Mouse (Mus musculus): ENCODE results near the gene Rimbp3. TPM values are rescaled to one million over a fixed set of nuclear protein-coding genes. Genes with fewer than 3 reads are reported as not detected.

Gene Rimbp3
- total and polyA plus RNA-seq, 3 experiments: 0.35 to 0.62 TPM; not detected in 1

DNA sequence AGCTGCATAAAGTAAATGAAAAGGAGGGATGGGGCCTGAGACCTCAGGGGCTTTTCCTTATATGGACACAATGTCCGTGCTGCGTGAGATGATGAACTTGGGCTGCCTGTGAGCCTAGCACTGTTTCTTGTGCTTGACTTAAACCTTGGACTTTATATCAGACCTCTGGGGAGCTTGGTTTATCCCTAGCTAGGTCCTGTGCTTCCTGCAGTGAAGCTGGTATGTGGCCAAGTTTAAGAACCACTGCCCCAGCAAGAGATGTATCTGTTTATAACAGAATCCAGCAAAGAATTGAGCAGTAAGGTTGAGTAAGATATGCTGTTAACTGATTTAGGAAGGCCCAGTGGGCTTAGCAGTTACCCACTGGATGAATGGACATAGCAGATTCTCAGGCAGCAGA lies 31.0 kb downstream of the Rimbp3 start:
- TF ChIP-seq ZKSCAN1 (IDR thresholded peaks at IDR 0.05; ENCODE audit: low read depth, low read length): no peak
- TF ChIP-seq RCOR1 (IDR thresholded peaks at IDR 0.05; ENCODE audit: low read depth, low read length): peak; percentile 68; the same call in 1 of the 2 replicates
- TF ChIP-seq GATA1 (IDR thresholded peaks at IDR 0.05; ENCODE audit: low read depth, low read length): peak; percentile 45; the same call in 1 of the 2 replicates
- TF ChIP-seq CHD1 (IDR thresholded peaks at IDR 0.05; ENCODE audit: low read depth, low read length): no peak
- peak; percentile 57 to 70; a peak in 3 of 4 replicates for TF ChIP-seq EP300 (IDR thresholded peaks at IDR 0.05; ENCODE audit: low read depth in 1 of 2, low read length in 2 of 2)
- TF ChIP-seq RAD21 (IDR thresholded peaks at IDR 0.05; ENCODE audit: low read depth, low read length): no peak
- peak; percentile 26; the same call in 1 of the 2 replicates for TF ChIP-seq MXI1 (IDR thresholded peaks at IDR 0.05; ENCODE audit: low read depth, low read length)
- TF ChIP-seq POLR2AphosphoS2 (IDR thresholded peaks at IDR 0.05; ENCODE audit: low read length): no peak
- no peak for TF ChIP-seq CHD2 (IDR thresholded peaks at IDR 0.05; ENCODE audit: low read length)
- TF ChIP-seq TAL1 (IDR thresholded peaks at IDR 0.05; ENCODE audit: low read length): peak; percentile 42
- peak; percentile 52; the same call in 1 of the 2 replicates for TF ChIP-seq ETS1 (IDR thresholded peaks at IDR 0.05; ENCODE audit: low read depth, low read length)
- peak; percentile 75 for TF ChIP-seq TCF12 (IDR thresholded peaks at IDR 0.05; ENCODE audit: low read depth, low read length)
- H3K27ac ChIP-seq (ENCODE audit: control insufficient read depth, low read depth, low read length): no peak overlapping the region
- no peaks in the 10 kb centered on the region for H3K27me3 ChIP-seq (ENCODE audit: control insufficient read depth in 1 of 2, insufficient read depth in 2 of 2, low read length in 2 of 2)
- H3K9me3 ChIP-seq (replicated peaks; ENCODE audit: insufficient read depth, low read length): no peaks in the 10 kb centered on the region
- DNase-seq (ENCODE audit: low read depth, low spot score): peak; percentile 41
- peaks cover 32 to 60% of the 10 kb centered on the region in 2 experiments for H3K4me1 ChIP-seq (ENCODE audit: control insufficient read depth in 1 of 2, insufficient read depth in 2 of 2, low read length in 2 of 2)
- peaks cover 0 to 47% of the 10 kb centered on the region in 2 experiments; a peak in 2 of 4 replicates for H3K36me3 ChIP-seq (ENCODE audit: control insufficient read depth in 1 of 2, insufficient read depth in 2 of 2, low read length in 2 of 2)
- H3K9ac ChIP-seq (ENCODE audit: control insufficient read depth, low read depth, low read length, poor library complexity, severe bottlenecking): no peak overlapping the region
- H3K4me3 ChIP-seq (ENCODE audit: control insufficient read depth in 1 of 2, insufficient read depth in 1 of 2, low read depth in 2 of 2, low read length in 2 of 2): no peak overlapping the region
- H3K79me2 ChIP-seq (ENCODE audit: control insufficient read depth, insufficient read depth, low read length, poor library complexity): peaks cover 25% of the 10 kb centered on the region

GRCm38 (mm10) chr16:17243731-17244130 lies 35.3 kb downstream of the Rimbp3 start:
- Histone ChIP-seq H3K4me3 (ENCODE audit: control insufficient read depth in 1 of 2, insufficient read depth in 1 of 2, low read depth in 2 of 2, low read length in 2 of 2) (no peak overlapping the region), H3K36me3 (ENCODE audit: control insufficient read depth in 1 of 2, insufficient read depth in 2 of 2, low read length in 2 of 2) (peaks cover 0 to 28% of the 10 kb centered on the region in 2 experiments; a peak in 2 of 4 replicates), H3K27ac (ENCODE audit: control insufficient read depth, low read depth, low read length) (no peak overlapping the region), H3K9me3 (replicated peaks; ENCODE audit: insufficient read depth, low read length) (no peaks in the 10 kb centered on the region), H3K4me1 (ENCODE audit: control insufficient read depth in 1 of 2, insufficient read depth in 2 of 2, low read length in 2 of 2) (peaks cover 17 to 34% of the 10 kb centered on the region in 2 experiments), H3K27me3 (ENCODE audit: control insufficient read depth in 1 of 2, insufficient read depth in 2 of 2, low read length in 2 of 2) (no peaks in the 10 kb centered on the region), H3K79me2 (ENCODE audit: control insufficient read depth, insufficient read depth, low read length, poor library complexity) (peaks cover 9% of the 10 kb centered on the region), H3K9ac (ENCODE audit: control insufficient read depth, low read depth, low read length, poor library complexity, severe bottlenecking) (no peak overlapping the region)
- DNase-seq (ENCODE audit: low read depth, low spot score): no peak
- no peak for TF ChIP-seq NRF1 (IDR thresholded peaks at IDR 0.05; ENCODE audit: insufficient read depth, low read depth, low read length, poor library complexity, severe bottlenecking)
- no peak for TF ChIP-seq UBTF (IDR thresholded peaks at IDR 0.05; ENCODE audit: borderline replicate concordance, insufficient read depth, low read depth, low read length)
- no peak for TF ChIP-seq MEF2A (IDR thresholded peaks at IDR 0.05; ENCODE audit: extremely low read depth, insufficient replicate concordance, low read depth, low read length, poor library complexity, severe bottlenecking)
- no peak for TF ChIP-seq CHD1 (IDR thresholded peaks at IDR 0.05; ENCODE audit: low read depth, low read length)
- no peak for TF ChIP-seq GABPA (IDR thresholded peaks at IDR 0.05; ENCODE audit: low read depth, low read length)
- no peak for TF ChIP-seq POLR2AphosphoS5 (IDR thresholded peaks at IDR 0.05; ENCODE audit: borderline replicate concordance, low read depth, low read length)
- no peak for TF ChIP-seq POLR2AphosphoS2 (IDR thresholded peaks at IDR 0.05; ENCODE audit: low read length)
- no peak for TF ChIP-seq EP300 (IDR thresholded peaks at IDR 0.05; ENCODE audit: low read depth in 1 of 2, low read length in 2 of 2)
- no peak for TF ChIP-seq ETS1 (IDR thresholded peaks at IDR 0.05; ENCODE audit: low read depth, low read length)
